Mouse (Mus musculus) neural tube, embryonic 14.5 days (tissue): ENCODE results near the gene Stc2. TPM values are rescaled to one million over a fixed set of nuclear protein-coding genes. Genes with fewer than 3 reads are reported as not detected.

Source experiments
- ATAC-seq: fragments of 200-750 bp; cut with Nextera tagmentation; 2 replicates; pipeline ENCODE4 v1.8.0; 2017; ENCODE audit warnings: low read depth, mild to moderate bottlenecking, moderate TSS enrichment, moderate library complexity
- H3K27ac ChIP-seq: fragments of 300-500 bp; sonication (generic); 2 replicates; pipeline ENCODE4 v1.5.1; 2014; ENCODE audit warnings: low read depth, mild to moderate bottlenecking, control low read depth, low read length, moderate library complexity, mixed read lengths
- H3K27me3 ChIP-seq: fragments of 300-500 bp; sonication (generic); 2 replicates; pipeline ENCODE4 v1.6.1; 2014; ENCODE audit warnings: low read length; ENCODE audit not compliant: control insufficient read depth, insufficient read depth
- H3K36me3 ChIP-seq: fragments of 300-500 bp; sonication (generic); 2 replicates; pipeline ENCODE4 v1.6.1; 2014; ENCODE audit warnings: low read length, mixed read lengths; ENCODE audit not compliant: control insufficient read depth, insufficient read depth
- H3K4me1 ChIP-seq: fragments of 300-500 bp; sonication (generic); 2 replicates; pipeline ENCODE4 v1.6.1; 2014; ENCODE audit warnings: low read length; ENCODE audit not compliant: control insufficient read depth, insufficient read depth
- H3K4me2 ChIP-seq: fragments of 300-500 bp; sonication (generic); 2 replicates; pipeline ENCODE4 v1.6.1; 2014; ENCODE audit warnings: mild to moderate bottlenecking, low read depth, low read length, control low read depth
- H3K4me3 ChIP-seq: fragments of 300-500 bp; sonication (generic); 2 replicates; pipeline ENCODE4 v1.5.1; 2014; ENCODE audit warnings: low read depth, low read length, control low read depth, mixed read lengths
- H3K9ac ChIP-seq: fragments of 300-500 bp; sonication (generic); replicated peaks from 2 replicates; pipeline ENCODE4 v1.6.1; 2014; ENCODE audit warnings: low read depth, mild to moderate bottlenecking, control low read depth, low read length, mixed read lengths
- H3K9me3 ChIP-seq: fragments of 300-500 bp; sonication (generic); 2 replicates; pipeline ENCODE4 v1.6.1; 2016; ENCODE audit warnings: low read length; ENCODE audit not compliant: control insufficient read depth
- WGBS: fragments of 180-500 bp; shearing (Covaris S2); extraction: QIAGEN DNeasy Blood & Tissue Kit; methylation state at CpG from one replicate; pipeline ENCODE4 v1.1.7; 2014; 5-methylcytosine and 5-hydroxymethylcytosine counted together
- polyA plus RNA-seq: library from polyadenylated mRNA; unstranded; fragments of >200 nt; fragmentation: Nextera tagmentation; extraction: Ambion mirVana; gene quantifications from 2 replicates; pipeline ENCODE4 v1.2.1, GENCODE M21; 2014

Gene Stc2
- polyA plus RNA-seq, 1 experiment from 2014 or later = 0.55 TPM

DNA sequence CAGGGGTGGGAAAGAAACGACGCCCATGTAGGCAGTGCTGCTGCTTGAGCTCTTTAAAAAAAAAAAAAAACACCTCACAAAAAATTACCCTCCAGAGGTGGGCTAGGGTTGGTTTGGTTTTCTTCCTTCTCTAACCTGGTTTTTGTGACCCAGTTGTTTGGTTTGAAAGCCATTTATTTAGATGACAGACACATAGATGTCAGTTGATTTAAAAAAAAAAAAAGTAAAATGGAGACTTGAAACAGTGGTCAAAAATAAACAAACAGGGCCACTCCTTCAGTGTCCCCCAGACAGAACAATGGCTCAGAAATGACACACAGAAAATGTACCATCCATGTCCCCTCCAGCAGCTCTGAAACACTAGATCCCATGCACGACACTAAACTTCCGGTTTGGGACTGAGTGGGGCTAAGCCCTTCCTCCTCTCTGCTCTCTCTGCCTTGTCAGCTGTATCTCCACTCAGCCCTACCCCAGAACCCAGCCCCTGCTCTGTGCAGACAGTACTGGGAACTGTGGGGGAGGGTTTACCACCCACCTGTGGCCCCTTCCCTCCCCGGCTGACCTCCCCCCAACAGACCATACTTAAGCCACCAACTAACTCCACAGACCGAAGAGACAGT lies 10.5 kb downstream of the Stc2 start:
- Histone ChIP-seq H3K36me3 (no peaks in the 10 kb centered on the region), H3K9ac (no peak overlapping the region), H3K27ac (no peak overlapping the region)

DNA sequence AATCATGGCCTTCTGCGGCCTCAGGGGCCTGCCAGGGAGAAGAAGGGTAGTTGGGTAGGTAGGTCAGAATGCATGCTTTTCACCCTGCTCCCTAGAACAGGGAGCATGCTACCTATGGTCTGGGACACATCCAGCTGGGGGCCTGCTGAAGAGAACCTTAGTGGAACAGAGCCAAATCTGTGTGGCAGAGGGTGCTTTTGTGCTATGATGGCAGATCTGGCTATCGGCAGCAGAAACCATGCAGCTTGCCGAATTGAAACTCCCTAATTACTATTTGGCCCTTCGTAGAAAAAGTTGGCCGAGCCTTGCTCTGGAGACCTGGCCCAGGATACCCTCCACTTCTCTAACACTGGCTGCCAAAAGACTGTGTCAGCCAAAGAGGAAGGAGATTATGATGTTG lies 11.4 kb downstream of the Stc2 start:
- Histone ChIP-seq H3K4me2 (no peak overlapping the region), H3K27ac (no peak overlapping the region), H3K27me3 (no peaks in the 10 kb centered on the region), H3K4me1 (no peaks in the 10 kb centered on the region), H3K9me3 (no peaks in the 10 kb centered on the region), H3K36me3 (no peaks in the 10 kb centered on the region), H3K4me3 (no peak overlapping the region), H3K9ac (no peak overlapping the region)
- no peak for ATAC-seq
- 93% methylated on average over 5 of the region's 5 CpGs for WGBS

More for the DNA sequence above, 10.5 kb downstream of the Stc2 start:
- Histone ChIP-seq H3K27me3 (no peaks in the 10 kb centered on the region), H3K4me1 (no peaks in the 10 kb centered on the region), H3K9me3 (no peaks in the 10 kb centered on the region), H3K4me3 (no peak overlapping the region), H3K4me2 (no peak overlapping the region)
- WGBS = 84% methylated on average over 6 of the region's 6 CpGs
- ATAC-seq = no peak

DNA sequence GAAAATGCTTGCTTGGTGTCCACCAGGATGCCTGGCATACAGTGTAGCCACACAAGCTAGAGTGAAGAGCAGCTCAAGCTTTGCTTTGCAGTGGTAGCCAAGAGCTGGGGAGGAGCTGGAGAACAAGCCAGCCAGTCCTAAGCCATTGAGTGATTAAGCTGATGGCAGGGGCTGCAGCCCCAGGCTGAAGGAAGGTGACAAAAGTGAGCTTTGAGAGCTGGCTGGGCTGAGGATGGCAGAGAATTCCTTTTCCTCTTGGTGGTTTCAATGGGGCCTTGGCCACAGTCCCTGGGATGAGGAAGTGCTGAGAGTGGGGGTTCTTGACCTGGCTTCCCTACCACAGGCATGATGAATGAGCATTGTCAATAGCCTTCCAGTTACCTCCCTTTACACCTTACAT lies 13.0 kb downstream of the Stc2 start:
- Histone ChIP-seq H3K9me3 (no peaks in the 10 kb centered on the region), H3K36me3 (no peaks in the 10 kb centered on the region), H3K27ac (no peak overlapping the region), H3K9ac (no peak overlapping the region), H3K4me3 (no peak overlapping the region), H3K27me3 (no peaks in the 10 kb centered on the region), H3K4me2 (no peak overlapping the region), H3K4me1 (no peaks in the 10 kb centered on the region)
- no peak for ATAC-seq

DNA sequence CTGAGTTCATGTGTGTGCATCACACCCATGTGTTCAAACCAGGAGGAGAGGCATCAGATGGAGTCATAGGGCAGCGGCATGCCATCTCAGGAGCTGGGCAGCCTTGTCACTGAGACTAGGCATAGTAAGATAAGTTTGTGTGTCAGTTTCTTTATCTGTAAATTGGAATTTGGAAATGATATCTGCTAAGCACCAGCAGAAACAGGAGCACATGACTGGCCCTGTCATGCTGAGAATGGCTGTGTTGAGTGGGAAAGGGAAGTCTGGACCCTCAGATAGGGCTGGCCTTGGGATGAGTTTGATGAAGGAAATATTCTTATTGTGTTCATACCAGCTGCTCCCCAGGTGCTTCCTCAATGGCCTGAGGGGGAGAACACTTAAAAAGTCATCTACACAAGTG lies 14.1 kb downstream of the Stc2 start:
- no peaks in the 10 kb centered on the region for H3K36me3 ChIP-seq
- H3K9me3 ChIP-seq = no peaks in the 10 kb centered on the region
- H3K4me3 ChIP-seq = no peak overlapping the region
- no peak overlapping the region for H3K4me2 ChIP-seq
- H3K9ac ChIP-seq = no peak overlapping the region
- H3K27me3 ChIP-seq = no peaks in the 10 kb centered on the region
- H3K27ac ChIP-seq = no peak overlapping the region
- no peak for ATAC-seq
- H3K4me1 ChIP-seq = no peaks in the 10 kb centered on the region
- WGBS = 94% methylated on average over 1 of the region's 1 CpGs

DNA sequence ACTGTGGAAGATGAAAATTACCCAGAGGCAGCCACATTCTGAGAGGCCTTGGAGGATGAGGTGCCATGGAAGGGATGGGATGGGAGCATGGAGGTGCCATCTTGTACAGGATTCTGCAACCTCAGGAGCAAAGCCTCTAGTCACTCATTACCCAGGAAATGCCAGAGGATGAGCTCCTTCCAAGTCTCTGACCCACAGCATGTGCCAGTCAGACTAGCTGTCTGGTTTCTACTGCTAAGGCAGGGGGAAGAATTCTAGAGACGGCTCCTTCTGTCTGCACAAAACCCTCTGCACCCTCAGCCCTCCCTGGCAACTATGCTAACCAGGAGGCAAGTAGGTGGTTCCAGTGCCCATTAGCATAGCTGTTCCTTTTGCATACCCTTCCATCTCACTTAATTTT lies 15.4 kb downstream of the Stc2 start:
- H3K9me3 ChIP-seq = no peaks in the 10 kb centered on the region
- no peaks in the 10 kb centered on the region for H3K36me3 ChIP-seq
- no peak overlapping the region for H3K4me3 ChIP-seq
- no peak overlapping the region for H3K4me2 ChIP-seq
- no peak overlapping the region for H3K27ac ChIP-seq
- 74% methylated on average over 1 of the region's 1 CpGs for WGBS
- no peak for ATAC-seq
- no peaks in the 10 kb centered on the region for H3K4me1 ChIP-seq
- no peaks in the 10 kb centered on the region for H3K27me3 ChIP-seq
- no peak overlapping the region for H3K9ac ChIP-seq

Other genes with a start within 250 kb of the Stc2 start
- not detected in 2 replicates for gene Gm17332, start 187.6 kb downstream of the Stc2 start, polyA plus RNA-seq